Mouse (Mus musculus) ovary, postnatal 36 days (tissue): ENCODE results near the gene Fbxo44.

Experiments used
- DNase-seq: peaks from one replicate; pipeline ENCODE4 v3.0.0; 2022; ENCODE audit warnings: low spot score, mixed read lengths

Fbxo44 gene

GRCm38 (mm10) chr4:148165551-148165950 is 5.3 kb upstream of the Fbxo44 start:
- DNase-seq = no peak

GRCm38 (mm10) chr4:148164461-148164860 is 4.2 kb upstream of the Fbxo44 start:
- no peak for DNase-seq

DNA sequence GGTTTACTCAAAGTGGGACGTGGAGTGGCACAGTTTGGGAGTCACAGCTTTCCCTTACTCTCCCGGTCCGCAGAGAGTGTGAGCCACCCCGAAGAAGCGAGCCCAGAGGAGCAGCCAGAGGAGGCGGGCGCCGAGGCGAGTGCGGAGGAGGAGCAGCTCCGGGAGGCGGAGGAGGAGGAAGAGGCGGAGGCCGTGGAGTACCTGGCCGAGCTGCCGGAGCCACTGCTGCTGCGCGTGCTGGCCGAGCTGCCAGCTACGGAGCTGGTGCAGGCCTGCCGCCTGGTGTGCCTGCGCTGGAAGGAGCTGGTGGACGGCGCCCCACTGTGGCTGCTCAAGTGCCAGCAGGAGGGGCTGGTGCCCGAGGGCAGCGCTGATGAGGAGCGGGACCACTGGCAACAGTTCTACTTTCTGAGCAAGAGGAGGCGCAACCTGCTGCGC is 3.7 kb upstream of the Fbxo44 start:
- DNase-seq = peak; percentile 82

GRCm38 (mm10) chr4:148159544-148160435 is 492 bp downstream of the Fbxo44 start:
- peak; percentile 93 for DNase-seq

DNA sequence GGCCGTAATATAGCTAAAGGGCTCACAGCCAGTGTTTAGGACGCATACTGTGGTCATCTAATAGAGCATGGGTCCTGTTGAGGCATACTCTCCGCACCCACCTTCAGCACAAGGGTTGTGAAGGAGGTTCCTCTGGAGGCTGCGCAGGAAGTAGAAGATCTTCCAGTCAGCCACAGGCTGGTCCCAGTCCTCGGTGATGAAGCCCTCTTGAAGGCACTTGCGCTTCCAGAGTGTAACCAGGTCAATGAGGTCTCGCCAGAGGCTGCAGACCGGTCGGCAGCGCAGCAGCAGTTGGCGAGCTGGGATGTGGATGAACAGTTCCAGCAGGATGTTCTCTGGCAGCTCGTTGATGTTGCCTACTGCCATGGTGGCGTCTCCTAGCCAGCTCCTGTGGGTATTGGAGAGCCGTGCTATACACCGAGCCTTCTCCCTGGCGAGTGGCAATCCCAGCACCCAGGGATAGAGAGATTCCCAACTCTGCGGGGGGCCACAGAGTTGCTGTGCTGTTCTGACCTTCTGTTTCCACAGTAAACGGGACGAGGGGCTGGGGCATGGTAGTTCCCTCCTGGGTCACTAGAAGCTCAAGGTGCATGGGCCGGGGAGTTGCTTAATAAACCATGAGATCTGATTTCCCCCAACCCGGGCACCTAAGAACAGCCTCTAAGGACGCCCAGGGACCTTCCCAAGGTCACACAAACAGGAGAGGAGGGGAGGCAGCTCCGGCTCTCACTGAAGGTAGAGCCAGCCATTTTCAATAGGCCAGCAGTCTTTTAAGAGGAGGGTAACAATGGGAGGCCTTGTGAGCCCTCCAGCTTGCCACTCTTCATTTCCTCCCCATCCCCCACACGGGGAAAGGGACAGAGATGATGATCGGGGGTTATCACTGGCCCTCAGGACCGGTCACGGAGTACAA is 1.6 kb downstream of the Fbxo44 start:
- no peak for DNase-seq

GRCm38 (mm10) chr4:148154982-148155381 is 5.3 kb downstream of the Fbxo44 start:
- no peak for DNase-seq

DNA sequence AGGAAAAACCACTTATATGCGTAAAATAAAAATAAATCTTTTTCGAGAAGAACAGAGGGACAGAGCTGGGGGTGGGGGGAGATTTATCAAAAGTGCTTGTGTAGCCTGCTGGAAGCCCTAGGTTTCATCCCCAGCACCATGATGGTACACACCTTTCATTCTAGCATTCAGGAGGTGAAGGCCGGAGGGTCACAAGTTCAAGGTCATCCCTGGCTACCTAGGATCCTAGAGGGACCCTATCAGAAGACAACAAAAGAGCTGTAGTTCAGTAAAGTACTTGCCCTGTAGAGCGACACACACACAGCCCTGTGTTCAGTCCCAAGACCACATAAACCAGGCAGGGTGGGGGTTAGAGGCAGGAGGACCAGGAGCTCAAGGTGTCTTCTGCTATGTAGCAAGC is 6.3 kb downstream of the Fbxo44 start:
- no peak for DNase-seq

- no peak for DNase-seq
These were observed 7.7 kb downstream of the Fbxo44 start for GRCm38 (mm10) chr4:148152547-148152946.

GRCm38 (mm10) chr4:148151267-148152168 is 8.8 kb downstream of the Fbxo44 start, which contains the start of gene Fbxo6:
Gene Fbxo6, minus strand, starts transcription at chr4:148152140.
- peak; percentile 82 for DNase-seq

DNA sequence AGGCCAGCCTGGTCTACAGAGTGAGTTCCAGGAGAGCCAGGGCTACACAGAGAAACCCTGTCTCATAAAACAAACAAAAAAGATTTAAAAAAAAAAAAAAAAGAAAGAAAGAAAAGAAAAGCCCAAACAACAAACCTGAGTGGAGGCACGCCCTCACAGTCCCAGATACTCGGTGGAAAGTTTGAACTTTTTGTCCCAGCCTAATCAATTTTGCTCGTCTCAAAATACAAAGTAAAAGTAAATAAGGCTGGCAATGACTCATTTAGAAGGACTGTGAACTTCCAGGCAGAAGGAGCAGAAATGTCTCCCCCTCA is 9.4 kb downstream of the Fbxo44 start:
- DNase-seq = no peak

DNA sequence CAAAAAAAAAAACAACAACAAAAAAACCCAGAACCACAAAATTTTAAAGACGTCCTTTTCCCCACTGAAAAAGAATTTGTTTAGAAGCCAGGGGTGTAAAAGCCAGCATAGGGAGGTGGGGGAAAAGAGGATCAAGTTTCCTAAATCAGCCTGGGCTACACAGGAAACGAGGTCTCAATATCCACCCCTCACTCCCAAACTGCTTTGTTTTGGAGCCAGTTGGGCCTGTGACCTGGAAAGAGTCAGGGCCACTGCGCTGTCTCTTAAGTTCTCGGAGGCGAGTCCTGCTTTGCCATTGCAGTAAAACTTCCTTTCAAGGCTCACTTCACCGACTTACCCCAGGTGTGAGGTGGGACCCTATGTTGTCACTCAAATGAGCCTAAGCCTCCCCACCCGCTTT is 10.0 kb downstream of the Fbxo44 start:
- DNase-seq = no peak

GRCm38 (mm10) chr4:148149540-148149939 is 10.7 kb downstream of the Fbxo44 start:
- DNase-seq = no peak

- no peak for DNase-seq
These were observed 12.6 kb downstream of the Fbxo44 start for GRCm38 (mm10) chr4:148147714-148148113.

DNA sequence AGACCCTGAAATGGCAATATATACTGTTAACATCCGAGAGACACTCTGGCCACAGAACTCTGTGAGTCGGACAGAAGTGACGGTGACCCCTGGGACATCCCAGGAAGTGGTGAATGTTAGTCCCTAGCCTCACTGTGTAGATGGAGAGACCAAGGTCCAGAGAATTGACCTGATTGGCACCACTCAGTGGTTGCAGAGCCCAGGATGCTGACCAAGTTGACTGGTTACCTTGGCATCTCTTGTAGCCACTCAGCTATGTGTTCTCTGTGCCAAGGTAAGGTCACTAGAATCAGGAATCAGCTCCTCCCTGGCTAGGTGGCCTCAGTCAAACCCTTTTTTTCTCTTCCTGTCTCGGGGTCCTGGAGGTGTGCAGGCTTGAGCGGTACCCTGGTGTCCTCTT is 16.6 kb downstream of the Fbxo44 start:
- DNase-seq = no peak

DNA sequence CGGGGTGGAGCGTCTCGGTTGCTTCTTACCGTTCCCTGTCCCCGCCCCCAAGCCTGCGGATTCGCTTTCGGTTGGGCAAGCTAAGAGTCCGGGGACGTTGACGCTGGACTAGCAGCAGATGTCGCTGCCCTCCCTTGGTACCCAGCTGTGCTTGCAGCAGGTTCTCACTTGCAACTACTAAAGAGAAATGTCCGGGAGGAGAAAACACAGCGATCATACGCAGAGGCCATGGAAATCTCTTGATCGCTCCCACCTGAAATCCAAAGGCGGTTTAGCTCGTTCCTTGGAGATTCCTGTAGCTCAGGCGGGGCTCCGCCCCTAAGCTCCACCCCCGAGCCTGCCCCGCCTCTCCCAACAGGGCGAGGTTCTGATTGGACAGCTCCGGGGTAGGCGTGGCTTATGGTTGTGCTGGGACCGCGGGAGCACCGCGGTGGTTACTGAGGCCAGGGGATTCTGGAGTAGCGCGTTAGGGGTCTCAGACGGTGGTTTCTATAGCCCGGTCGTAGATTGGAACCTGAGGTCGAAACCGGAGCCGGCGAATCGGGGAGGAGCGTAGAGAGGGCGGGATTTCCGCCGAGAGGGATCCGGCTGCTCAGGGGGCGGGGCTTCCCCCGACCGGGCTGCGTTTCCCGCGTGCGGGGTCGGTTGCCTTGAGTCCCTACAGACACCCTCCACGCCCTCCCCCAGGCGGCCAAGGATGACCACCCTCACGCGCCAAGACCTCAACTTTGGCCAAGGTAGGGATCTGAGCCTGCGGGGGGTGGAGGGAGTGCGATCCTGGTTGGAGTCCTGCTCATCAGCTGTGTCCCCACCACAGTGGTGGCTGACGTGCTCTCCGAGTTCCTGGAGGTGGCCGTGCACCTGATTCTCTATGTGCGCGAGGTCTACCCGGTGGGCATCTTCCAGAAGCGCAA is 19.9 kb downstream of the Fbxo44 start:
- DNase-seq = peak; percentile 90

DNA sequence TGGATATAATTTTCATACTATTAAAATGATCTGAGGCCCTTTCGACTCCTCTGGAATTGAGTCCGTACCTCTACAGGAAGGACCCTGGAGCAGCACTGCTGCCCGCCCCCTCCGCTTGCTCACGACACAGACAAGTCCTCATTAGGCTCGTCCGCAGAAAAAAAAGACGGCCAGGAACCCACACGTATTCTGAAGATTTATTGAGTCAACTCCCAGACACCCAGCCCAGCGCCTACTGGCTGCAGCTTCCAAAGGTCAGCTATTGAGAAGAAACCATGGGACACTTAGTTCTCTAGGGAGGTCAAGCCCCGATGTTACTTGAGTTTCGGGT is 20.6 kb downstream of the Fbxo44 start:
- no peak for DNase-seq

- no peak for DNase-seq
These were observed 22.8 kb downstream of the Fbxo44 start for GRCm38 (mm10) chr4:148137503-148137902.

- no peak for DNase-seq
These were observed 25.3 kb downstream of the Fbxo44 start for GRCm38 (mm10) chr4:148134988-148135387.

DNA sequence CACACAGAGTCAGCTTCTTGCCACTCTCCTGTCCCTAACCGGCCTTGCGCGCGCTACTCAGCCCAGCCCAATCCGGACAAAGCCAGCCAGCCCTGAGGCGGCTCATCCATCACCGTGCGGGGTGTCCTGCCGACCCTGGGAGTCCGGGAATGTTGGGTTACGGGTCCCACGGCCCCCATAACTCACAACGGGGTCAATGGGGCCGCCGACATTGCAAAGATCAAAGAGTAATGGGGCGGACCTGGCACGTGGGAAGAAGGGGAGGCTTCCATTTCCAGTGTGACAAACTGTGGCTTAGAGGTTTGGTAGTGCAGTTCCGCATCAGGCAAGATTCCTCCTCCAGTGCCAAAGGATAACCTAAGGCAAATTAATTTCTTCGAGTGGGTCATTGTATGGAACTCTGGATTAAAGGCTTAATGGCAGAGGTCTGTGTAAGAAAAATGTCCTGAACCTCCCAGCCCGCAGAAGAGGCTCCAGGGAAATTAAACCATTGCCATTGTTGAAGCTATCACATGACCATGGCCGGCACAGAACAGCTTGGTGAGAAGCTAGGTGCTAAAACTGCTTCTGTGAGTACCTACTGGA is 28.7 kb downstream of the Fbxo44 start:
- DNase-seq = no peak

GRCm38 (mm10) chr4:148130561-148131413 is 29.5 kb downstream of the Fbxo44 start, which contains the start of gene Draxin:
Gene Draxin, minus strand, starts transcription at chr4:148130698.
- peak; percentile 77 for DNase-seq
